Mouse (Mus musculus) forebrain, embryonic 13.5 days (tissue): ENCODE results near the gene Peli1. TPM values are rescaled to one million over a fixed set of nuclear protein-coding genes. Genes with fewer than 3 reads are reported as not detected.

Experiments
- ATAC-seq: fragments of 200-750 bp; cut with Nextera tagmentation; 2 replicates; pipeline ENCODE4 v1.8.0; 2017
- H3K27ac ChIP-seq: fragments of 300-500 bp; sonication (generic); 2 replicates; pipeline ENCODE4 v1.5.1; 2015; ENCODE audit warnings: inconsistent platforms, mild to moderate bottlenecking, moderate library complexity
- H3K27me3 ChIP-seq: fragments of 300-500 bp; sonication (generic); 2 replicates; pipeline ENCODE4 v1.6.1; 2015; ENCODE audit warnings: mild to moderate bottlenecking, inconsistent platforms
- H3K36me3 ChIP-seq: fragments of 300-500 bp; sonication (generic); 2 replicates; pipeline ENCODE4 v1.6.1; 2015; ENCODE audit warnings: mild to moderate bottlenecking, inconsistent platforms; ENCODE audit not compliant: poor library complexity, severe bottlenecking
- H3K4me1 ChIP-seq: fragments of 300-500 bp; sonication (generic); 2 replicates; pipeline ENCODE4 v1.6.1; 2015; ENCODE audit warnings: inconsistent platforms
- H3K4me2 ChIP-seq: fragments of 300-500 bp; sonication (generic); 2 replicates; pipeline ENCODE4 v1.6.1; 2015; ENCODE audit warnings: inconsistent platforms, mild to moderate bottlenecking, moderate library complexity
- H3K4me3 ChIP-seq: fragments of 300-500 bp; sonication (generic); 2 replicates; pipeline ENCODE4 v1.5.1; 2015; ENCODE audit warnings: mild to moderate bottlenecking, inconsistent platforms
- H3K9ac ChIP-seq: fragments of 300-500 bp; sonication (generic); 2 replicates; pipeline ENCODE4 v1.6.1; 2015; ENCODE audit warnings: mild to moderate bottlenecking, inconsistent platforms
- H3K9me3 ChIP-seq: fragments of 300-500 bp; sonication (generic); replicated peaks from 2 replicates; pipeline ENCODE4 v1.6.1; 2016; ENCODE audit warnings: inconsistent platforms
- WGBS: fragments of 180-500 bp; shearing (Covaris S2); methylation state at CpG from one replicate; pipeline ENCODE4 v1.1.7; 2015; 5-methylcytosine and 5-hydroxymethylcytosine counted together
- polyA plus RNA-seq: library from polyadenylated mRNA; unstranded; fragments of >200 nt; fragmentation: Nextera tagmentation; extraction: Ambion mirVana; gene quantifications from 2 replicates; pipeline ENCODE4 v1.2.1, GENCODE M21; 2015

Peli1 gene
- polyA plus RNA-seq, 1 experiment from 2014 or later, result 106 TPM

GRCm38 (mm10) chr11:21098457-21098856, 7.4 kb downstream of the Peli1 start:
- Histone ChIP-seq H3K4me3 (no peak overlapping the region), H3K4me2 (no peak overlapping the region), H3K4me1 (peaks cover 16% of the 10 kb centered on the region), H3K36me3 (peaks cover 4% of the 10 kb centered on the region; the same call in 1 of the 2 replicates), H3K27me3 (no peaks in the 10 kb centered on the region), H3K27ac (no peak overlapping the region), H3K9ac (no peak overlapping the region), H3K9me3 (no peaks in the 10 kb centered on the region)
- no peak for ATAC-seq
- WGBS, result 96% methylated on average over 2 of the region's 2 CpGs

DNA sequence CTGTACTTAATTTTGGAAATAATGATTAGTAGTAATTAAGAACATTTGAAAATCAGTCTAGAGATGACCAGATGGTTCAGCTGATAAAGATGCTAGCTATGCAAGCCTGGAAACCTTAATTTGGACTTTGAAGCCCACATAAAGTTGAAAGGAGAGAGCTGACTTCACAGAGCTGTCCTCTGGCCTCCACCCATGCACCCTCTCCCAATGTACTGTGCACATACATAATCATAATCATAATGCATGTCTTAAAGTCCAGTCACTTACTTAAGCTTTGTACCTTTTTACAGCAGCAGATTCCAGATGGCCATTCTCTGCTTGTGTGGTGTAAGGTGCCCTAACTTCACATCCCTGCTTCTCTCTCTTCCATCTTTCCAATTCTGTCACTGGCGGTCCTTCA, 9.6 kb downstream of the Peli1 start:
- H3K9me3 ChIP-seq, result no peaks in the 10 kb centered on the region
- H3K36me3 ChIP-seq, result peaks cover 4% of the 10 kb centered on the region; the same call in 1 of the 2 replicates
- H3K4me3 ChIP-seq, result no peak overlapping the region
- no peak overlapping the region for H3K4me2 ChIP-seq
- H3K4me1 ChIP-seq, result peaks cover 11% of the 10 kb centered on the region
- H3K27me3 ChIP-seq, result no peaks in the 10 kb centered on the region
- no peak overlapping the region for H3K27ac ChIP-seq
- H3K9ac ChIP-seq, result no peak overlapping the region
- no peak for ATAC-seq
- 90% methylated on average over 1 of the region's 1 CpGs for WGBS

DNA sequence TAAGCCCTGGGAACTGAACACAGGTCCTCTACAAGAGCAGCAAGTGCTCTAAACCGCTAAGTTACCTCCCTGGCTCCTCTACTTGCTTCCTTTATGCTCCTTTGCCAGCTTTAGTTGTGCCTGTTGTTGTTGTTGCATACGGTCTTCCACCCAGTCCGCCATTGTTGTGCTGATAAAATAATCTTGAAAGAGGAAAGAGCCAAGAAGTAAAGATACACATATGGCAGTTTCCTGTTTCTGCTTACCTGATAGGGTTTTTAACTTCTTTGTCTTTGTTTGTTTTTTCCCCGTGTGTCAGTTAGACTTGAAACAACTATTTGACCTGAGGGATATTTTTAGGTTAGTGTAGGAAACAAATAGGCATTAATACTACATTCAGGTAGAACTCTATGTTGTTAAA, 10.2 kb downstream of the Peli1 start:
- H3K9me3 ChIP-seq, result no peaks in the 10 kb centered on the region
- H3K36me3 ChIP-seq, result peaks cover 4% of the 10 kb centered on the region; the same call in 1 of the 2 replicates
- WGBS, result 86% methylated on average over 4 of the region's 4 CpGs
- no peaks in the 10 kb centered on the region for H3K27me3 ChIP-seq
- no peak overlapping the region for H3K9ac ChIP-seq
- no peak overlapping the region for H3K4me3 ChIP-seq
- H3K27ac ChIP-seq, result no peak overlapping the region
- ATAC-seq, result no peak
- H3K4me1 ChIP-seq, result peaks cover 11% of the 10 kb centered on the region
- H3K4me2 ChIP-seq, result no peak overlapping the region

DNA sequence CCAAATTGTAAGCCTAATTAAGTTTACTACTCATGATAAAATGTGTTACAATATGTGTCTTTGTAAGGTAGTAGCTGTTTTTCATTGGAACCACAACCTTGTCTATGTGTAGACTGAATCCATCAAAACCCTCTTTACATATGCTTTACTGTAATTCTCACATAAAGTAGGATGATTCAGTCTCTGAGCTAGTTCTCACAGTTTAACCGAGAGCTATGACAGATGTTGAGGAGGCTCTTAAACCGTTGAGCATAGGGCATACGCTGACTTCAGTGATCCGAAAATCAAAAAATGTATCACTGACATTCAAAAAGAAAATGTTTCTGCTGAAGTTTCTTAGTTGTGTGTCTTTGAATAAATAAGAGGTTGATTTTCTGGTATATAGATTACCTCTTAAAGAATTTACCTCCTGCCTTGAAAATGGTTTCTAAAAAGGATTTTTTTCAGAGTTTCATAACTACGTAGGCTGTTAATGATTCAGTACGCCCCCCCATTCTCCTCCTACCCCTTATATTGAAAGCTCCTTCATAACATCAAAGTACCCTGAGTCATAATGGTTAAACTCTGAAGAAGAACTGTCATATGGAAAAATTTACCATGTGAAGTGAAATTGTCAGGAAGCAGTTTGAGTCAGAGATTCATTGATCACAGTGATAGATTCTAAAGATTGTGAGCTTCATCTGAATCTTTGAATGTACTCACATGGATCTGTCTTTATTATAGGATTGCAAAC, 11.3 kb downstream of the Peli1 start:
- ATAC-seq, result no peak

GRCm38 (mm10) chr11:21103186-21103585, 12.1 kb downstream of the Peli1 start:
- no peak overlapping the region for H3K27ac ChIP-seq
- H3K27me3 ChIP-seq, result no peaks in the 10 kb centered on the region
- no peak overlapping the region for H3K4me2 ChIP-seq
- peaks cover 7% of the 10 kb centered on the region; the same call in 1 of the 2 replicates for H3K36me3 ChIP-seq
- H3K9me3 ChIP-seq, result no peaks in the 10 kb centered on the region
- no peak overlapping the region for H3K4me3 ChIP-seq
- 83% methylated on average over 2 of the region's 2 CpGs for WGBS
- peaks cover 11% of the 10 kb centered on the region for H3K4me1 ChIP-seq
- no peak overlapping the region for H3K9ac ChIP-seq
- ATAC-seq, result no peak

More for the DNA sequence above, 11.3 kb downstream of the Peli1 start:
- WGBS, result 89% methylated on average over 6 of the region's 6 CpGs
- no peak overlapping the region for H3K9ac ChIP-seq
- no peak overlapping the region for H3K4me3 ChIP-seq
- H3K27me3 ChIP-seq, result no peaks in the 10 kb centered on the region
- no peaks in the 10 kb centered on the region for H3K9me3 ChIP-seq
- H3K4me1 ChIP-seq, result peaks cover 11% of the 10 kb centered on the region
- peaks cover 7% of the 10 kb centered on the region; the same call in 1 of the 2 replicates for H3K36me3 ChIP-seq
- no peak overlapping the region for H3K4me2 ChIP-seq
- no peak overlapping the region for H3K27ac ChIP-seq

DNA sequence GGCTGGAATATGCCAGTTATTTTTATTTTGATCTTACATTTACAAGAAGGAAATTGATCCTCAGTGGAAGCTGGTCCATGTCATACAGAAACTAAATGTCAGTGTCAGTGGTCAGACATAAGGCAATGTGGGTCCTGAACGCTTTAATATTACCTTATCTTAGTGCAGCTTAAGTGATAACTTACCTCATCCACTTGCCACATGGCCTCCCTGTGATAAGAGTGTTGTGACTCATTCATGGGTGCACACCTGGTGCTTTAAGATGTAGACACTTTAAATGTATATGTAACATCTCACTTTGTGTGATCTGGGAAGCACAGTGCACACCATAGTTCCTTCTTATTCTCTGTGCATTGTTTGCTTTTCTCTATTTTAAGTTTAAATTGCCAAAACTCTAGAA, 14.3 kb downstream of the Peli1 start:
- Histone ChIP-seq H3K4me1 (peaks cover 5% of the 10 kb centered on the region; the same call in 1 of the 2 replicates), H3K9ac (no peak overlapping the region), H3K36me3 (peaks cover 7% of the 10 kb centered on the region; the same call in 1 of the 2 replicates), H3K9me3 (no peaks in the 10 kb centered on the region), H3K4me3 (no peak overlapping the region), H3K27ac (no peak overlapping the region), H3K27me3 (no peaks in the 10 kb centered on the region), H3K4me2 (no peak overlapping the region)
- 93% methylated on average over 1 of the region's 1 CpGs for WGBS
- ATAC-seq, result no peak

DNA sequence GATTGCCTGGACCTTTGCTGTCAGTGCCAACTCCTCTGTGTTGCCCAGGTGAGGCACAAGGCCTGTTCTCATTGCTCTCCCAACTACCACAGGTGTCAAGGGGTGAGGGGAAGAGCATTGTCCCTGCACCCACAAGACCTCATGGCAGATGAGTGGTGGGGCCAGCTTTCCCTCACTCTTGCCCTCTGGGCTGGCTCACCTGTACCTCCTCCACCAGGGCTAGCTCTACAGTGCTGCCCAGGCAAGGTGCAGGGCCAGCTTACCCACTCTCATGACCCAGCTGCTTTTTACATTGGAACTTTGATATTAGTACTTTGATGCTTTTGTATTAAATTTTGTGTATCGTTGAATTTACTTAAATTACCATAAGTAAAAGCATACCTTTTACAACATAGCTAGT, 16.0 kb downstream of the Peli1 start:
- Histone ChIP-seq H3K9ac (no peak overlapping the region), H3K4me1 (peaks cover 5% of the 10 kb centered on the region; the same call in 1 of the 2 replicates), H3K36me3 (peaks cover 7% of the 10 kb centered on the region; the same call in 1 of the 2 replicates), H3K9me3 (no peaks in the 10 kb centered on the region), H3K27ac (no peak overlapping the region), H3K4me2 (no peak overlapping the region), H3K27me3 (no peaks in the 10 kb centered on the region), H3K4me3 (no peak overlapping the region)
- ATAC-seq, result no peak
- 98% methylated on average over 1 of the region's 1 CpGs for WGBS

DNA sequence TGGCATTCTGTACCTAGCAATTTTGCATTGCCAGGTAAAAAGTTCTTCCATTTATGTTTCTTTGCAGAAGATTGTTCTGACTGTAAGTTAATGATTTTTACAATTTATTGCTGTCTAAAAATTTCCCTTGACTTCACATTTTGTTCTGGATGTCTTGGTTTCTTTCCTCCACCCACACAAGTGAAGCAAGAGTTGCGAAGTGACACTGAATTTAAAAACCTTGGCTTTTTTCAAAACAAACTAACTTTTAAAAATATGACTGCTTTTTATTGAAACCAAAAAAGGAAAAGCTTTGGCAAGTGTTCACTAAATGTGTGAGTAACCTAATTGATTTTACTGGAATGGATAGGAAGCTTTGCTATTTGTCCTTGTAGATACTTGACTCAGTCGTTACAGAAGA, 18.2 kb downstream of the Peli1 start:
- no peak overlapping the region for H3K9ac ChIP-seq
- H3K9me3 ChIP-seq, result no peaks in the 10 kb centered on the region
- WGBS, result 94% methylated on average over 2 of the region's 2 CpGs
- no peak for ATAC-seq
- H3K4me1 ChIP-seq, result peaks cover 3% of the 10 kb centered on the region; the same call in 1 of the 2 replicates
- no peaks in the 10 kb centered on the region for H3K27me3 ChIP-seq
- no peak overlapping the region for H3K4me2 ChIP-seq
- H3K36me3 ChIP-seq, result peaks cover 7% of the 10 kb centered on the region; the same call in 1 of the 2 replicates
- no peak overlapping the region for H3K27ac ChIP-seq
- no peak overlapping the region for H3K4me3 ChIP-seq

DNA sequence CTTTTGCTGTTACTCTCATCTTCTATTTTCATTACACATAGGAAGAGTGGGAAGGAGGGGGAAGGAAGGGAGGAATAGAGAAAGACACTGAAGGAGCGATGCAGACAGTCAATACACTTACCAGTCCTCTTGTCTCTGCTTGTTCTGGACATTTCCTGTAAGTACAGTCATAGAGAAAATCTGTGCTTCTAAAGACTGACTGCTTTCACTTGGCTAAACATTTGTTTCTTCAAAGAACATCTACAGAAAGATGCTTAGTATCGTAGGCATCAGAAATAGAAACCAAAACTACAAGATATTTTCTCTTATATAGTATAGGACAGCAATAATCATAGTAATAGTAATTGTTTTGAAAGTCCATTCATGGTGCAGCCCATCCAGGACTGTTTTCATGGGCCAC, 23.4 kb downstream of the Peli1 start:
- H3K4me1 ChIP-seq, result peaks cover 3% of the 10 kb centered on the region; the same call in 1 of the 2 replicates
- H3K27me3 ChIP-seq, result no peaks in the 10 kb centered on the region
- no peaks in the 10 kb centered on the region for H3K9me3 ChIP-seq
- no peak for ATAC-seq
- no peak overlapping the region for H3K9ac ChIP-seq
- no peak overlapping the region for H3K27ac ChIP-seq
- WGBS, result 96% methylated on average over 2 of the region's 2 CpGs
- no peaks in the 10 kb centered on the region for H3K36me3 ChIP-seq
- no peak overlapping the region for H3K4me3 ChIP-seq
- no peak overlapping the region for H3K4me2 ChIP-seq

DNA sequence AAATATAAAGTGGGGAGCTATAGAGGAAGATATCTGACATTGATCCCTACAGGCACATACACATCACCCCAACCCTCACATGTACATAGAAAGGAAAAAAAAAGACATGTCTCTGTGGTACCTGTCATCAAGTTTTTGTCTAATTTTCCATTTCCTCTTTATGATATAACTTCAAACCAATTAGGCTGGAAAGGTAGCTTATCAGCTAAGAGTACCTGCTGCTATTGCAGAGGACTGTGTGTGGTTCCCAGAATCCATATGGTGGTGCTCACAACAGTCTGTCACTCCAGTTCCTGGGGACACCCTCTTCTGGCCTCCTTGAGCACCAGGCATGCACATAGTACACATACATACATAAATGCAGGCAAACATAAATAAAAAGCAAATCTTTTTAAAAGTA, 24.7 kb downstream of the Peli1 start:
- no peaks in the 10 kb centered on the region for H3K36me3 ChIP-seq
- H3K4me1 ChIP-seq, result peaks cover 3% of the 10 kb centered on the region; the same call in 1 of the 2 replicates
- H3K4me2 ChIP-seq, result no peak overlapping the region
- H3K27me3 ChIP-seq, result no peaks in the 10 kb centered on the region
- ATAC-seq, result no peak
- no peak overlapping the region for H3K9ac ChIP-seq
- H3K4me3 ChIP-seq, result no peak overlapping the region
- no peaks in the 10 kb centered on the region for H3K9me3 ChIP-seq
- H3K27ac ChIP-seq, result no peak overlapping the region

DNA sequence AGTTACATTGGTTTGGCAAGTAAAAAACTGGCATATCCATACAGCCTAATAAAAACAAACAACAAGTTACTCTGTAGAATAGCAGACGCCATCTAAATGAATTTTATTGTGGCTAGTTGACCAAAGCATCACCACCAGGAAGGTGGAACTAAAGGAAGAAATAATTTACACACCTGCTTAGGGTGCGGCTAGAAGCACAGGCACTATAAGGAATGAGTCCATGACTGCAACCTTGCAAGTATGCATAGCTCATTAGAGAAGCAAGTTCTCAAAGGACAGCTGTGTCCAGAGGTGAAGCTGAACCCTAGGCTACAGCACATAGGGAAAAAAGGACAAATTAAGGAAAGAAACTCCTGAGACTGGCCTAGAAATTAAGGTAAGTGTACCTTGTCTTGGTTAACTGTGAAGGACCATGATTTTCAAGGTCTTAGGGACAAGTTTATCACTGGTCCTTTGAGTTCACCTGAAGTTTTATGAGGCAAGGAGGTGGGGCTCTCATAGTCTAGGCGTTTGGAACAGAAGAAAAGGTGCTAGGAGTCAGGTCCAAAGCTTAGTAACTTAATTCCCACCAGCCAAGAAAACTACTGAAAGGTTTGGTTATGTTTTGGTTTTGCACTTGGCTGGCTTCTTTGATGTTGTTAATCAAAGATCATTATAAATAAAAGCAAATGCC, 25.7 kb downstream of the Peli1 start:
- H3K36me3 ChIP-seq, result no peaks in the 10 kb centered on the region
- no peaks in the 10 kb centered on the region for H3K9me3 ChIP-seq
- no peak overlapping the region for H3K27ac ChIP-seq
- H3K27me3 ChIP-seq, result no peaks in the 10 kb centered on the region
- no peak for ATAC-seq
- H3K9ac ChIP-seq, result no peak overlapping the region
- 85% methylated on average over 3 of the region's 3 CpGs for WGBS
- no peak overlapping the region for H3K4me3 ChIP-seq
- peaks cover 3% of the 10 kb centered on the region; the same call in 1 of the 2 replicates for H3K4me1 ChIP-seq
- H3K4me2 ChIP-seq, result no peak overlapping the region

- H3K4me1 ChIP-seq, result no peaks in the 10 kb centered on the region
- no peak overlapping the region for H3K27ac ChIP-seq
- H3K9me3 ChIP-seq, result no peaks in the 10 kb centered on the region; the same call in 1 of the 2 replicates
- H3K4me3 ChIP-seq, result no peak overlapping the region
- no peak overlapping the region for H3K9ac ChIP-seq
- no peak overlapping the region for H3K4me2 ChIP-seq
- no peak for ATAC-seq
- H3K36me3 ChIP-seq, result 0 out of 2 replicates have a peak, but pooled peaks cover 8% of the 10 kb centered on the region
- WGBS, result 97% methylated on average over 2 of the region's 2 CpGs
- H3K27me3 ChIP-seq, result no peaks in the 10 kb centered on the region
Measured at GRCm38 (mm10) chr11:21121737-21122136, 30.6 kb downstream of the Peli1 start.
